Mouse (Mus musculus) thymus, adult 2 months (tissue): ENCODE measurements at regions not wholly inside any gene's neighbourhood (a gene's known extent, or its start where the extent isn't known, plus 50 kb on each side); places are given as distances from the start of the nearest gene placed in this dataset.

Experiments
- CTCF ChIP-seq: fragments of 200-500 bp; IDR thresholded peaks from 2 replicates; pipeline ENCODE4 v1.5.1; 2012; ENCODE audit warnings: mild to moderate bottlenecking, control low read depth, low read length, moderate library complexity, borderline replicate concordance; ENCODE audit not compliant: control insufficient read depth, poor library complexity, insufficient read depth; ENCODE audit errors: extremely low read depth
- POLR2A ChIP-seq: fragments of 200-500 bp; IDR thresholded peaks from 2 replicates; pipeline ENCODE4 v1.6.1; 2012; ENCODE audit warnings: mild to moderate bottlenecking, low read length, control low read depth, moderate library complexity; ENCODE audit not compliant: control insufficient read depth, poor library complexity, insufficient read depth; ENCODE audit errors: extremely low read depth

DNA sequence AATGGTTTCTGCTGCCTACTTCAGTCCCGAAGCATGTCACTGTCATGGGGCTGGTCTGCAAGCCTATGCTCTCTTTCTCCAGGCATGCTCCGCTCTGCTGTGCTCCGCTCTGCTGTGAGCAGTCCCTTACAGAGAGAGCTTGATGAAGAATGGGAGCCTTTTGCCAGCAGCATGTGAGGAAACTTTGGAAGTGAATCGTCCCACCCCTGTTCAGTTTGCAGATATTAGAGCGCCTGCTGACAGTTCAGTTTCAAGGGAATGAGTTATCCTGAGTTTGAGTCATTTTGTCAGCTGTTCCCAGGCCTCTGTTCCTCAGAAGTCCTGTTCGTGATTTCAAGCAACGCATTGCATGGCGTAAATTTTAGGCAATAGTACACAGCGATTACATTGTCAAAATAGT, 173.6 kb downstream of the Gm19410 start:
- TF ChIP-seq POLR2A (no peak), CTCF (no peak)
